Mouse (Mus musculus) heart, embryonic 13.5 days (tissue): ENCODE results near the gene Ncln. TPM values are rescaled to one million over a fixed set of nuclear protein-coding genes. Genes with fewer than 3 reads are reported as not detected.

Experiments used
- ATAC-seq: fragments of 200-750 bp; cut with Nextera tagmentation; 2 replicates; pipeline ENCODE4 v1.8.0; 2017; ENCODE audit warnings: moderate TSS enrichment; ENCODE audit not compliant: insufficient number of reproducible peaks, low FRiP score, low TSS enrichment; ENCODE audit errors: extremely low read depth
- H3K27ac ChIP-seq: fragments of 300-500 bp; sonication (generic); replicated peaks from 2 replicates; pipeline ENCODE4 v1.5.1; 2015; ENCODE audit warnings: moderate library complexity, mild to moderate bottlenecking, inconsistent platforms
- H3K27me3 ChIP-seq: fragments of 300-500 bp; sonication (generic); replicated peaks from 2 replicates; pipeline ENCODE4 v1.6.1; 2015; ENCODE audit warnings: mild to moderate bottlenecking, inconsistent platforms
- H3K36me3 ChIP-seq: fragments of 300-500 bp; sonication (generic); 2 replicates; pipeline ENCODE4 v1.6.1; 2015; ENCODE audit warnings: mild to moderate bottlenecking, inconsistent platforms
- H3K4me1 ChIP-seq: fragments of 300-500 bp; sonication (generic); 2 replicates; pipeline ENCODE4 v1.6.1; 2015; ENCODE audit warnings: inconsistent platforms
- H3K4me2 ChIP-seq: fragments of 300-500 bp; sonication (generic); 2 replicates; pipeline ENCODE4 v1.6.1; 2015; ENCODE audit warnings: inconsistent platforms, mild to moderate bottlenecking, moderate library complexity
- H3K4me3 ChIP-seq: fragments of 300-500 bp; sonication (generic); 2 replicates; pipeline ENCODE4 v1.5.1; 2015; ENCODE audit warnings: moderate library complexity, mild to moderate bottlenecking, inconsistent platforms
- H3K9ac ChIP-seq: fragments of 300-500 bp; sonication (generic); 2 replicates; pipeline ENCODE4 v1.6.1; 2015; ENCODE audit warnings: inconsistent platforms, mild to moderate bottlenecking, moderate library complexity
- H3K9me3 ChIP-seq: fragments of 300-500 bp; sonication (generic); 2 replicates; pipeline ENCODE4 v1.6.1; 2016; ENCODE audit warnings: inconsistent platforms
- WGBS: fragments of 180-500 bp; shearing (Covaris S2); methylation state at CpG from one replicate; pipeline ENCODE4 v1.1.7; 2015; ENCODE audit warnings: mixed read lengths; 5-methylcytosine and 5-hydroxymethylcytosine counted together
- polyA plus RNA-seq: library from polyadenylated mRNA; unstranded; fragments of >200 nt; fragmentation: Nextera tagmentation; extraction: Ambion mirVana; gene quantifications from 2 replicates; pipeline ENCODE4 v1.2.1, GENCODE M21; 2015

Ncln gene
- polyA plus RNA-seq, 1 experiment from 2014 or later = 53.8 TPM

DNA sequence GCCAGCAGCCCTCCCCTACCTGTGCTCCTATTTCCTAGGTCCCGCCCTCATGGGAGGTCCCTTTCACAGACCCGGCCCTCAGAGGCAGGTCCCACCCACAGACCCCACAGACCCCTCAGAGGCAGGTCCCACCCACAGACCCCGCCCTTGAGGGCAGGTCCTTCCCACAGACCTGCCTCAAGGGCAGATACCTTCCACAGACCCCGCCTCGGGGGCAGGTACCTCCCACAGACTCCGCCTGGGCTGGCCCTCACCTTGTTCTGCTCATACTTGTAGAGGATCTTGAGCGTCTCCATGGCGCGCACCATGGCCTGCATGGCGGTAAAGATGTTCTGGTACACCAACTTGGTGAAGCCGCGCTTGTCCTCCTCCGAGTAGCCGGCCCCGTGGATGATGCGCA, 38.6 kb upstream of the Ncln start:
- Histone ChIP-seq H3K4me3 (no peak overlapping the region), H3K4me2 (no peak overlapping the region), H3K9me3 (no peaks in the 10 kb centered on the region), H3K4me1 (peaks cover 17% of the 10 kb centered on the region), H3K9ac (no peak overlapping the region), H3K27me3 (no peaks in the 10 kb centered on the region), H3K36me3 (peaks cover 73% of the 10 kb centered on the region), H3K27ac (no peak overlapping the region)
- no peak for ATAC-seq
- 66% methylated on average over 16 of the region's 16 CpGs for WGBS

DNA sequence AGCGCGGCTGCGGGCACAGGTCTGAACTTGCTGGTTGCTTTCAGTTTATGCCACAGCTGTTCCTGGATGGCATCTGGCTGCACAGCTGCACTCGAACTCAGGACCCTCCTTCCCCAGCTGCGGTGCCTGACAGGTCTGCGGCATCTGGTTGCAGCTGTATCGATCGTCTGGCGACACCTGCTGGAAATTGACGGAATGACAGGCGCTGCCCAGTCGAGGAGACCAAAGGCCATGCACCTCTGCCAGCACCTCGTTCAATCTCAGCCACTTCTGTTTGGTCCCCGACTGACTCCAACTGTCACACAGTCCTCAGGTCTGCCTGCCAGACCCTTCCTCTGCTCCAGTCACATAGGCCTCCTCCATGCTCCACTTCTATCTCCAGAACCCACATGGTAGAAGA, 30.6 kb upstream of the Ncln start:
- no peaks in the 10 kb centered on the region for H3K9me3 ChIP-seq
- H3K9ac ChIP-seq = no peak overlapping the region
- H3K4me3 ChIP-seq = no peak overlapping the region
- peaks cover 19% of the 10 kb centered on the region for H3K4me1 ChIP-seq
- H3K4me2 ChIP-seq = no peak overlapping the region
- H3K36me3 ChIP-seq = peaks cover 31% of the 10 kb centered on the region
- H3K27me3 ChIP-seq = no peaks in the 10 kb centered on the region; the same call in 1 of the 2 replicates
- ATAC-seq = no peak
- WGBS = 10% methylated on average over 14 of the region's 14 CpGs
- no peak overlapping the region for H3K27ac ChIP-seq

DNA sequence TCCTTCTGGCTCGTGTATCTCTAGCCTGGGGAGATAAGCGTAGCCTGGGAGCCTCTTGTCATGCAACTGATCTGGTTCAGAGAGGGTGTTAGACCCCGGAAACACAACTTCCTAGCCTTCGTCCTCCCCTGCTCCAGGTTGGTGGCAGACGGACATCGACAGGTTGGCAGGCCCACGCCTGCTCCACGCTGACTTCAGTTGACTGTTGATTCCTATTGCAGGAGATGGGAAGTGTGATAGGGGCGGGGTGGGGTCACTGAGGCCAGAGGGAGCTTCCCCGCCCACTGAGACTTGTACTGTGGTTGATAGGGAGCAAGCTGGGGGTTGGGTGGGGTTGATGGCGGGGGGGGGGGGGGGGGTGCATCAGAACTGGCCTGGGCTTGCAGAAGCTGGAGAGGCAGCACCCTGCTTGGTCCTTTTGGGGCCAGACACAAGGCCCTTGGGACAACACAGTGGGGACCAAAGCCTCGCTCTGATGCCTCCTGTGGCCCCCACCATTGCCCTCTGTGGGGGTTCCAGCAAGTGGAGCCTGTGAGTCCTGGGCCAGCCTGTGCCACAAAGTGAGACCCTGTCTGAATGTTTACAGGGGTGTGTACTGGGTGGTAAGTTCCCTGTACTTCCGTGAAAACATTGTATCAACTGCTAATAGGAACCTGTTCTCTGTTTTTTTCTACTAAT, 29.0 kb upstream of the Ncln start:
- WGBS = 42% methylated on average over 13 of the region's 13 CpGs

DNA sequence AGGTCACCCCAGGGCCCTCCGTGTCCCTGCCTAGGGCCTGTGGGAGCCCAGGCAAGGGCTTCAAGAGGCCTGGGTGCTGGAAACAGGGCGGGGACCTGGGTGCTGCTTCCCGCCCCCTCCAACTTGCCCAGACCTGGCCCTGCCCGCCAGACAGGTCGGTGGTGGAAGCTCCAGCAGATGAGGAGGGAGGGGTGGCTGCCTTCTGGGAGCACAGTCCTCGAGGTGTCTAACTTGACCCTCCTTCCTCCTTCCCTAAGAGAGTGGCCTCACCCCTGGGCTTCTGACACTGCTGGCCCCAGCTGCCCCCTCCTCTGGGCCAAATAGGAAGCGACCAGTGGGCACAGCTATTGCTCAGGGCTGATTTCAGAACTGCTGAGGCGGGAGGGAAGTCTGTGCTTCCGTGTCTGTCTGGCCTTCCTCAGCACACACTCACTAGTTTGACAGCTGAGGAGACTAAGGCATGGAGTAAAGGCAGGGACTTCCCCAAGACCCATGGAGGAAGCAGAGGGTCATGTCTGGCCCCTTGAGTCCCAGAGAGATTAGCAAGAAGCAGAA, 27.9 kb upstream of the Ncln start, which contains the start of gene Gna15:
Gene Gna15 (minus strand): TSS at position 175 of the 555 bp plus-strand sequence.
- Histone ChIP-seq H3K4me1 (peaks cover 19% of the 10 kb centered on the region), H3K9me3 (no peaks in the 10 kb centered on the region), H3K4me3 (peak within 1 kb of the TSS; percentile 32), H3K27me3 (no peaks in the 10 kb centered on the region; the same call in 1 of the 2 replicates), H3K4me2 (peak within 1 kb of the TSS; percentile 49), H3K36me3 (peaks cover 5% of the 10 kb centered on the region), H3K9ac (peak within 1 kb of the TSS; percentile 72), H3K27ac (peak within 1 kb of the TSS; percentile 37)
- 5% methylated on average over 9 of the region's 9 CpGs for WGBS
- ATAC-seq = peak; percentile 49; the same call in 1 of the 2 replicates

More for the DNA sequence above, 29.0 kb upstream of the Ncln start:
- Histone ChIP-seq H3K36me3 (peaks cover 15% of the 10 kb centered on the region), H3K9ac (no peak overlapping the region), H3K4me3 (no peak overlapping the region), H3K27me3 (no peaks in the 10 kb centered on the region; the same call in 1 of the 2 replicates), H3K4me1 (peaks cover 19% of the 10 kb centered on the region), H3K4me2 (no peak overlapping the region), H3K27ac (0 out of 2 replicates have a peak overlapping the region, but pooled peaks have one; percentile 36), H3K9me3 (no peaks in the 10 kb centered on the region)
- ATAC-seq = no peak

DNA sequence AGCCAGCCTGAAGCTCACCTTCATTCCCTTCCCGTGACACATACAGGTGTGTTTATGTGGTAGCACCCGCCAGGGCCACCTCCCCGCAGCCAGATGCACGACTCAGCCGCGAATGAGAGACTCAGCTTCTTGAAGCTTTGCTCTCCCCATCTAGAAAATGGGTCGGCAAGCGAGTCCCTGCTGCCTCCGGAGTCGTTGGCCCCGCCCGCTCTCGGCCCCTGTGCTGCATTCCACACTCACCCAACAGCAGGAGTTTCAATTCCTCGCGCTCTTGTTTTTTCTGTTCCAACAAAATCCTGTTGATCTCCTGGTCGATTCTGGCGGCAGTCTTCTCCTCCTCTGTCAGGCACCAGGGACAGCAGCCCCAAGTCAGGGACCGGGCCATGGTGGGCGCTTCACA, 27.4 kb upstream of the Ncln start:
- WGBS = 8% methylated on average over 19 of the region's 19 CpGs
- H3K27ac ChIP-seq = peak overlapping the region; percentile 37; the same call in 1 of the 2 replicates
- no peak for ATAC-seq
- peak overlapping the region; percentile 49 for H3K4me2 ChIP-seq
- no peaks in the 10 kb centered on the region for H3K9me3 ChIP-seq
- H3K36me3 ChIP-seq = no peaks in the 10 kb centered on the region; the same call in 1 of the 2 replicates
- H3K4me3 ChIP-seq = peak overlapping the region; percentile 32
- H3K27me3 ChIP-seq = no peaks in the 10 kb centered on the region; the same call in 1 of the 2 replicates
- H3K9ac ChIP-seq = peak overlapping the region; percentile 72
- H3K4me1 ChIP-seq = peaks cover 19% of the 10 kb centered on the region

GRCm38 (mm10) chr10:81523142-81523541, 26.9 kb upstream of the Ncln start:
- H3K36me3 ChIP-seq = no peaks in the 10 kb centered on the region
- H3K4me3 ChIP-seq = peak overlapping the region; percentile 32
- no peak overlapping the region for H3K27ac ChIP-seq
- H3K9me3 ChIP-seq = no peaks in the 10 kb centered on the region
- WGBS = 63% methylated on average over 6 of the region's 6 CpGs
- H3K4me2 ChIP-seq = peak overlapping the region; percentile 49
- peaks cover 19% of the 10 kb centered on the region for H3K4me1 ChIP-seq
- ATAC-seq = no peak
- peak overlapping the region; percentile 72 for H3K9ac ChIP-seq
- no peaks in the 10 kb centered on the region; the same call in 1 of the 2 replicates for H3K27me3 ChIP-seq

GRCm38 (mm10) chr10:81519978-81520365, 23.8 kb upstream of the Ncln start:
- Histone ChIP-seq H3K27me3 (peaks cover 4% of the 10 kb centered on the region; the same call in 1 of the 2 replicates), H3K9ac (no peak overlapping the region), H3K27ac (no peak overlapping the region), H3K4me3 (no peak overlapping the region), H3K9me3 (no peaks in the 10 kb centered on the region), H3K4me1 (peaks cover 18% of the 10 kb centered on the region), H3K4me2 (no peak overlapping the region), H3K36me3 (no peaks in the 10 kb centered on the region)
- 61% methylated on average over 3 of the region's 3 CpGs for WGBS
- ATAC-seq = no peak

DNA sequence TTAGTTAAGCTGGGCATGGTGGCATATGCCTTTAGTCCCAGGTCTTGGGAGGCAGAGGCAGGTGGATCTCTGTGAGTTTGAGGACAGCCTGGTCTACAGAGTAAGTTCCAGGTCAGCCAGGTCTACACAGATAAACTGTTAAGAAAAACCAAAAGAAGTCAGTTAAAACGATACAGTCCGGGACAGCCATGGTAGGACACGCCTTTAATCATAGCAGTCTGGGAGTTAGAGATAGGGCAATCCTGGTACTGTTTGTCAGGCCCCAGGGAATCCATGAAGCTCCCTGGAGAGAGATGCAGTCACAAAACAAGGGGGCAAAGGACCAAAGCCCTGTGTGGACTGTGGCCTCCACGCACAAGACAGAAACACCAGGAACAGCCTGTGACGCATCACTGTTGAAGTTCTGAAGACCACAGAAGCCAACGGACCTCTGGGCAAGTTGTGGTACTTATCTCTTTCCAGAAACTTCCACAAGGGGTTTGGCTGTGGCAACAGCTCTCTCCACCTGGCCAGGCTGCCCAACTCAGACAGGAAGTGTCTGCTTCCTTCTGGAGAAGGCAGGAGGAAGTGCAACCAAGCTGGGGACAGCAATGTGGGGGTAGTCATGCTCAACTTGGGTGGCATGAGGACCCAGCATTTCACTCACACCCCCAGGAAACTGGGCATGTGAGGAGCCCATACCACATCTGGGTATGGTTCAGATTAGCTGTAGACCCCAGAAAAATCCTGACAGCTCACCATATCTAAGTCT, 23.2 kb upstream of the Ncln start:
- H3K4me2 ChIP-seq = no peak overlapping the region
- H3K4me1 ChIP-seq = peaks cover 12% of the 10 kb centered on the region
- no peak for ATAC-seq
- H3K9ac ChIP-seq = no peak overlapping the region
- 0 out of 2 replicates have a peak, but pooled peaks cover 4% of the 10 kb centered on the region for H3K27me3 ChIP-seq
- no peak overlapping the region for H3K27ac ChIP-seq
- H3K36me3 ChIP-seq = no peaks in the 10 kb centered on the region
- WGBS = 52% methylated on average over 6 of the region's 6 CpGs
- H3K4me3 ChIP-seq = no peak overlapping the region
- no peaks in the 10 kb centered on the region for H3K9me3 ChIP-seq

GRCm38 (mm10) chr10:81518546-81518945, 22.4 kb upstream of the Ncln start:
- 0 out of 2 replicates have a peak, but pooled peaks cover 7% of the 10 kb centered on the region for H3K9me3 ChIP-seq
- H3K36me3 ChIP-seq = no peaks in the 10 kb centered on the region
- H3K4me3 ChIP-seq = no peak overlapping the region
- no peak for ATAC-seq
- H3K27ac ChIP-seq = no peak overlapping the region
- H3K27me3 ChIP-seq = peaks cover 4% of the 10 kb centered on the region; the same call in 1 of the 2 replicates
- H3K4me1 ChIP-seq = peaks cover 3% of the 10 kb centered on the region
- no peak overlapping the region for H3K9ac ChIP-seq
- no peak overlapping the region for H3K4me2 ChIP-seq
- WGBS = 13% methylated on average over 4 of the region's 4 CpGs

DNA sequence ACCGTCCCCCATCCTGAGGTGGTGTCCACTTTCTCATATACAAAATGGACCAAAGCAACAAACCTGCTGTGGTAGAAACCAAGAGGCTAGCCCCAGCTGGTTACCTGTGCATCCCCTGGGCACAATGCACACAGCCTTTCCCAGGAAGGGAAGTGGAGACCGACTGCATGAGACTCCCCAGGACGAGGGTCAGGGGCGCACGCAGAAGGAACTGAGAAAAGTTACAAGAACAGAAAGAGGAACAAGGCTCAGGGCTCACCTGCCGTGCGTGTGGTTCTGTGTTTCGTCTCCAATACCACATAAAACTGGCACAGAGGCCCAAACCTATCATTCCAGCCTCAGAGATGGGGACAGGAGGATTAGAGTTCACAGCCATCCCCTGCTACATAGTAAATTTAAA, 21.0 kb upstream of the Ncln start:
- 0 out of 2 replicates have a peak, but pooled peaks cover 7% of the 10 kb centered on the region for H3K9me3 ChIP-seq
- peaks cover 6% of the 10 kb centered on the region for H3K27me3 ChIP-seq
- 71% methylated on average over 8 of the region's 8 CpGs for WGBS
- H3K36me3 ChIP-seq = no peaks in the 10 kb centered on the region
- no peaks in the 10 kb centered on the region for H3K4me1 ChIP-seq
- no peak overlapping the region for H3K4me2 ChIP-seq
- H3K9ac ChIP-seq = no peak overlapping the region
- no peak overlapping the region for H3K27ac ChIP-seq
- ATAC-seq = no peak
- no peak overlapping the region for H3K4me3 ChIP-seq

DNA sequence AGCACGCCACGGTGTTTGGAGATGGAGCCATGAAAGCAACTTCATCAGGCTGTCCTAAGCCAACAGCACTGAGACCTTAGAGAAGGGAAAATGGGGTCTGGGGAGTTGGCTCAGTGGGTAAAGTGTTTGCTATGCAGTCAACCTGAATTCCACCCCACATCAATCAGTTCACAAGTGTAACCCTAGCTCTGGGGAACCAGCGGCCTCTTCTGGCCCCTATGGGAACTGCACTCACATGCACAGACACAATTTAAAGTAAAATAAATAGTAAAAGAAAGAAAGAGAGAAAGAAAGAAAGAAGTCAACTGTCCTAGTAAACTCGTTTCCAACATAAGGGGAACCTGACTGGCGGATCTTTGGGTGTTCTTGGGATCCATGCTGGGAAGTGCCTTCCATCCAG, 17.6 kb upstream of the Ncln start:
- no peak overlapping the region for H3K27ac ChIP-seq
- H3K4me1 ChIP-seq = no peaks in the 10 kb centered on the region
- no peak overlapping the region for H3K4me3 ChIP-seq
- 0 out of 2 replicates have a peak, but pooled peaks cover 7% of the 10 kb centered on the region for H3K9me3 ChIP-seq
- H3K9ac ChIP-seq = no peak overlapping the region
- WGBS = 75% methylated on average over 5 of the region's 5 CpGs
- no peak for ATAC-seq
- H3K4me2 ChIP-seq = no peak overlapping the region
- peaks cover 18% of the 10 kb centered on the region for H3K27me3 ChIP-seq
- H3K36me3 ChIP-seq = no peaks in the 10 kb centered on the region
